Mouse (Mus musculus): ENCODE data around the gene Atp13a5.

The Atp13a5 gene

DNA sequence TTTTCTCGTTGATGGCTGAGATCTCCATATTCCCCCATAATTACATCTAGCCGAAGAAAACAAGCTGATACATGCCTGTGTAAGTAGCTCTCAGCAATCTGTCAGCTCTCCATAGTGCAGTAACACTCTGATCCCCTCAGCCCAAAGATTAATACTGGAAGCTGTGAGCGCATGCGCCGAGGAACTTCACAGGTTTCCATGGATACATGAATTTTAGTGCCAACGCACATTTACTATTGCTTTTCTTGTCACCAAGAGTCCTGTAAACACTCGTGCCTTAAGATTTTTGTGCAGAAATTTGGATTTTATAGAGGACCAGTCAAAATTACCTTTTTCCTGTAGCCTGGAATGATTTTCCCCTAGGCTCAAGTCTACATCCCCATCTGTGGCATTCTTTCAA lies 173.7 kb downstream of the Atp13a5 start:
- no peak for DNase-seq (ENCODE audit: low spot score)

DNA sequence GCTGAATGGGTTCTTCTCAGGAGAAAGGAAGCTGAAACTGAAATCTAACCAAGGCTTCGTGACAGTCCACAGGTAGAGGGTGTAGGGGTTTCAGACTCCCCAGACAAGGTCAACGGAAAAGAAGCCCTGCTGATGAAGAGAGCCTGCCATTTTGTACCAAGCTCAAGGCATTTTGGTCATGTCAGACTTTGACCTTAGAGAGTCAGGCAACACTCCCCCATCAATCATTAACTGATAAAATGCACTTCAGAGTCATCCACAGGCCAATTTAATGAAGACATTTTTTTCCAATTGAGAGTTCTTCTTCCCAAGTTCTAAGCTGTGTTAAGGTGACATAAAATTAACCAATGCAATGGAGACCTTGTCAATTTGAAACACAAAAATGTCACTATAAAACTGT lies 177.4 kb downstream of the Atp13a5 start:
- DNase-seq (ENCODE audit: low spot score), result no peak

GRCm38 (mm10) chr16:29198461-29198860 lies 180.1 kb downstream of the Atp13a5 start:
- no peak for DNase-seq (ENCODE audit: low spot score)

- no peak for DNase-seq (ENCODE audit: low spot score)
These were observed 183.4 kb downstream of the Atp13a5 start for GRCm38 (mm10) chr16:29195156-29195555.

GRCm38 (mm10) chr16:29193981-29194380 lies 184.6 kb downstream of the Atp13a5 start:
- DNase-seq (ENCODE audit: low spot score), result no peak

DNA sequence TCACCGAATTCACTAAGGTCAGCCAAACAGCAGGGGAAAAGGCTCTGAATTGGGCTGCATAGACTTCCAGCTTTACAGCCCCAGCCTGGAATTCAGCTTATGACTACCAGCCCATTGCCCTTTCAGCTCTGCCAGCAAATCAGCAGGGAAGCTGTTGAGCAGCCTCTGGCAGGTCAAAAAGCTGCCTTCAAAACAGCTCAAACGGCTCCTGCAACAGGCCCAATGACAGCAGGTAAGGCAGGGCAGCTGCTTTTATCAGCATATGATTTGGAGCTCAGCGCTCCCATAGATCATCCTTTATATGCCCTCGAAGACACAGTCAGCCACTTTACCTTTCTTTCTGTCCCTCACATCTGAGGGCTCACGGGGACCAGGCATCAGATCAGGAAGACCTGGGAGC lies 185.6 kb downstream of the Atp13a5 start:
- DNase-seq (ENCODE audit: low spot score), result no peak

Data from testis, postnatal 14 days (tissue).